Mouse (Mus musculus) bone marrow macrophage, adult 2 months (primary cell): ENCODE data around the gene Defa17. TPM values are rescaled to one million over a fixed set of nuclear protein-coding genes. Genes with fewer than 3 reads are reported as not detected.
"Not testable (repeated sequence)": the region's sequence is repeated elsewhere in the genome, so short reads cannot be mapped to it uniquely, and the experiment has no call there.

Experiments
- H3K27ac ChIP-seq: 2 replicates; pipeline ENCODE4 v1.5.1; 2012; ENCODE audit warnings: low read depth, low read length; ENCODE audit not compliant: insufficient read depth
- H3K4me1 ChIP-seq: 2 replicates; pipeline ENCODE4 v1.6.1; 2012; ENCODE audit warnings: low read length; ENCODE audit not compliant: control insufficient read depth, insufficient read depth
- H3K4me3 ChIP-seq: 2 replicates; pipeline ENCODE4 v1.5.1; 2012; ENCODE audit warnings: mild to moderate bottlenecking, low read length, moderate library complexity; ENCODE audit not compliant: insufficient read depth
- polyA plus RNA-seq: library from polyadenylated mRNA; stranded (reverse); fragments of >200 nt; gene quantifications from 2 replicates; pipeline ENCODE4 v1.2.4, GENCODE M21; 2012; ENCODE audit not compliant: missing spikeins, insufficient read depth, insufficient read length

The Defa17 gene
- polyA plus RNA-seq, result not detected in 2 replicates

- H3K27ac ChIP-seq, H3K4me1 ChIP-seq, H3K4me3 ChIP-seq: not testable (repeated sequence)
Observed at GRCm38 (mm10) chr8:21655480-21655879, at the start of gene Defa17. Gene Defa17 (plus strand): TSS chr8:21655780.

- H3K4me3 ChIP-seq, H3K27ac ChIP-seq, H3K4me1 ChIP-seq: not testable (repeated sequence)
Observed at GRCm38 (mm10) chr8:21617883-21618282, 37.7 kb upstream of the Defa17 start, which contains the start of gene Defa26. Gene Defa26 (plus strand): TSS chr8:21618183.

GRCm38 (mm10) chr8:21665497-21665896 lies 9.9 kb downstream of the Defa17 start, which contains the start of gene Defa34:
Gene Defa34 (plus strand): TSS chr8:21665797.
- H3K4me3 ChIP-seq, H3K27ac ChIP-seq, H3K4me1 ChIP-seq: not testable (repeated sequence)

- H3K27ac ChIP-seq, H3K4me1 ChIP-seq, H3K4me3 ChIP-seq: not testable (repeated sequence)
Observed at GRCm38 (mm10) chr8:21703545-21703944, 48.0 kb downstream of the Defa17 start, which contains the start of gene AY761184. Gene AY761184 (minus strand): TSS chr8:21703645.

Other genes with a start within 250 kb of the Defa17 start
- gene Defa36, start 228.4 kb upstream of the Defa17 start, polyA plus RNA-seq, result not detected in 2 replicates
- not detected in 2 replicates for gene Gm7849, start 199.2 kb upstream of the Defa17 start, polyA plus RNA-seq
- not detected in 2 replicates for gene Defa20, start 146.5 kb upstream of the Defa17 start, polyA plus RNA-seq
- not detected in 2 replicates for gene Defa32, start 126.7 kb upstream of the Defa17 start, polyA plus RNA-seq
- gene Defa37, start 90.4 kb upstream of the Defa17 start, polyA plus RNA-seq, result not detected in 2 replicates
- not detected in 2 replicates for gene Defa28, start 72.8 kb upstream of the Defa17 start, polyA plus RNA-seq
- not detected in 2 replicates for gene Gm7861, start 61.3 kb upstream of the Defa17 start, polyA plus RNA-seq
- not detected in 2 replicates for gene Defa26, start 37.6 kb upstream of the Defa17 start, polyA plus RNA-seq
- gene Defa34, start 10.0 kb downstream of the Defa17 start, polyA plus RNA-seq, result not detected in 2 replicates
- gene AY761184, start 47.9 kb downstream of the Defa17 start, polyA plus RNA-seq, result not detected in 2 replicates
- gene Defa24, start 78.7 kb downstream of the Defa17 start, polyA plus RNA-seq, result not detected in 2 replicates
- gene Defb50, start 167.8 kb downstream of the Defa17 start, polyA plus RNA-seq, result not detected in 2 replicates
- gene Defb2, start 184.1 kb downstream of the Defa17 start, polyA plus RNA-seq, result not detected in 2 replicates
- not detected in 2 replicates for gene Defb10, start 203.1 kb downstream of the Defa17 start, polyA plus RNA-seq
- not detected in 2 replicates for gene Defb9, start 229.6 kb downstream of the Defa17 start, polyA plus RNA-seq